Mouse (Mus musculus): ENCODE measurements around the gene Gm16405. TPM values are rescaled to one million over a fixed set of nuclear protein-coding genes. Genes with fewer than 3 reads are reported as not detected.
"Not testable (repeated sequence)": the region's sequence is repeated elsewhere in the genome, so short reads cannot be mapped to it uniquely, and the experiment has no call there.

Gene Gm16405
- not detected in 2 replicates for polyA plus RNA-seq (2015; fragmentation: Nextera tagmentation; extraction: Ambion mirVana)

DNA sequence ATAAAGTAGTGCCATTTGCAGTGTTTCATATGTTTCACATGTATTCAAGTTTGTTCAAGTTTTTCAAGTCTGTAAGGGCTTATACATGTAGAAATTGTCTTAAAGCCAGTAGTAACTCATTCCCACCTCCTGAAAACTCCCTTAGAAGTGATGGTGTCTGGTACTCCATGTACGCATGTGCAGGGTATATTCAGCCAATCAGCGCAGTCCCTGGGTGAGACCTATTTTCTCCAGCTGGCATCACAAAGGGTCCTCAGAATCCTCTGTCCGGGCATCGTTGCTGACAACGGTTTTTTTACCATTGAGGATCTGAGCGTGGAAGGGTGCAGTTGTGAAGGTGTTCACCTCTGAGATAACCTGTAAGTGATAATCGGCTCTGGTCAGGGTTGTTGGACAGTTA is at the start of gene Gm16405:
TSS of gene Gm16405 (plus strand) at position 301 of the 400 bp plus-strand sequence.
- H3K4me2 ChIP-seq; H3K4me1 ChIP-seq (replicated peaks); H3K36me3 ChIP-seq; H3K27me3 ChIP-seq; H3K9me3 ChIP-seq; H3K9ac ChIP-seq; ATAC-seq (ENCODE audit: low FRiP score, low read depth); H3K27ac ChIP-seq (replicated peaks); H3K4me3 ChIP-seq: not testable (repeated sequence)
- WGBS: no CpG with 5 or more reads among the region's 7 CpGs

Other genes starting within 250 kb of the Gm16405 start
- gene Gm16430, start 91.0 kb downstream of the Gm16405 start, polyA plus RNA-seq (2015; fragmentation: Nextera tagmentation; extraction: Ambion mirVana): not detected in 2 replicates